In genomic region chr2:181238861-181239260, GRCm38 (mm10) we compare ENCODE assay signal across 35 mouse cellular contexts. TPM values are rescaled to one million over a fixed set of nuclear protein-coding genes. Genes with fewer than 3 reads are reported as not detected.
DNase-seq lines count a peak whose midpoint lies in the region; ATAC-seq and TF ChIP-seq lines count a peak whose summit lies in the region.
"Had no signal": no experiment of that assay in that cellular context is flagged by ENCODE, and none has a peak within 500 bp of the region (broad histone marks: within the 10 kb centered on the region; RNA-seq: fewer than 3 reads in every experiment).

No protein-coding gene starts in this region.

- DNase-seq in liver, postnatal 0 days: no peak
- DNase-seq in liver (no peak), CH12.LX (ENCODE audit: extremely low read depth) (peak; percentile 27)
- DNase-seq in splenic B cell, adult 2 months (ENCODE audit: low read depth, low spot score): peak; percentile 65
- DNase-seq: adrenal gland, adult 2 months; adrenal gland, postnatal 36 days; cerebellum, adult 2 months; forebrain, postnatal 0 days; gastrocnemius, postnatal 14 days; lung, adult 18-20 months; lung, postnatal 10 days; midbrain, embryonic 14.5 days; thymus, postnatal 4 days had no signal

- H3K4me3 ChIP-seq in intestine, postnatal 0 days (ENCODE audit: low read depth, low read length): 0 out of 2 replicates have a peak overlapping the region, but pooled peaks have one; percentile 14
- no peak overlapping the region for H3K4me3 ChIP-seq in intestine, embryonic 15.5 days (replicated peaks)
- 0 out of 2 replicates have a peak overlapping the region, but pooled peaks have one; percentile 79 for H3K4me3 ChIP-seq in liver, postnatal 0 days (ENCODE audit: low read depth, low read length)
- peak overlapping the region in 2 of 3 experiments; percentile 20 to 42 for H3K4me3 ChIP-seq in CH12.LX (replicated peaks in 1 of 3; ENCODE audit: low read depth in 2 of 3, low read length in 2 of 3, poor library complexity in 1 of 3)
- H3K4me3 ChIP-seq: embryonic facial prominence, embryonic 15.5 days; forebrain, embryonic 12.5 days; heart, embryonic 12.5 days; hindbrain, embryonic 10.5 days had no signal

- H3K9me3 ChIP-seq in intestine, postnatal 0 days (ENCODE audit: control insufficient read depth): no peaks in the 10 kb centered on the region
- no peaks in the 10 kb centered on the region for H3K9me3 ChIP-seq in intestine, embryonic 15.5 days
- no peaks in the 10 kb centered on the region for H3K9me3 ChIP-seq in liver, postnatal 0 days (ENCODE audit: low read length)
- no peaks in the 10 kb centered on the region for H3K9me3 ChIP-seq in CH12.LX (replicated peaks; ENCODE audit: low read length)
- H3K9me3 ChIP-seq: embryonic facial prominence, embryonic 15.5 days; forebrain, embryonic 12.5 days; heart, embryonic 12.5 days; hindbrain, embryonic 10.5 days had no signal

- no peak for ATAC-seq in intestine, postnatal 0 days
- no peak for ATAC-seq in intestine, embryonic 15.5 days
- no peak for ATAC-seq in liver, postnatal 0 days
- ATAC-seq in frontal cortex, adult (ENCODE audit: low TSS enrichment): no peak
- ATAC-seq: activated CD4-positive, CD25-positive, alpha-beta regulatory T cell, adult 4 months; forebrain, postnatal 0 days; hindbrain, embryonic 16.5 days; intestine, embryonic 16.5 days had no signal

- dilution Hi-C loops in CH12.LX (cut with MboI; ENCODE audit: extremely low pct_ligation_motif_present, extremely low pct_unique_long_range_greater_than_20kb, low sequenced_read_pairs): no loop called here

- TF ChIP-seq RAD21 in CH12.LX (IDR thresholded peaks at IDR 0.05; ENCODE audit: low read depth, low read length): no peak

- no peaks in the 10 kb centered on the region for H3K27me3 ChIP-seq in intestine, postnatal 0 days (replicated peaks; ENCODE audit: control insufficient read depth, insufficient read depth, low read length)
- H3K27me3 ChIP-seq in intestine, embryonic 15.5 days (replicated peaks): no peaks in the 10 kb centered on the region
- H3K27me3 ChIP-seq in liver, postnatal 0 days (ENCODE audit: insufficient read depth, low read length): no peaks in the 10 kb centered on the region
- no peaks in the 10 kb centered on the region for H3K27me3 ChIP-seq in CH12.LX (replicated peaks)
- no peaks in the 10 kb centered on the region for H3K27me3 ChIP-seq in splenic B cell, adult 2 months (ENCODE audit: control insufficient read depth, insufficient read depth, low read length, poor library complexity, severe bottlenecking)
- H3K27me3 ChIP-seq: embryonic facial prominence, embryonic 15.5 days; heart, embryonic 12.5 days had no signal

- no peak for TF ChIP-seq POLR2A in CH12.LX (IDR thresholded peaks at IDR 0.05; ENCODE audit: low read depth, low read length)

- 0 out of 2 replicates have a peak overlapping the region, but pooled peaks have one; percentile 23 for H3K9ac ChIP-seq in intestine, postnatal 0 days (ENCODE audit: low read depth, low read length)
- H3K9ac ChIP-seq in intestine, embryonic 15.5 days: no peak overlapping the region
- H3K9ac ChIP-seq in liver, postnatal 0 days (replicated peaks): peak overlapping the region; percentile 9; the same call in 1 of the 2 replicates
- peak overlapping the region; percentile 43 for H3K9ac ChIP-seq in CH12.LX (ENCODE audit: insufficient read depth, low read depth)
- H3K9ac ChIP-seq: embryonic facial prominence, embryonic 15.5 days; forebrain, embryonic 12.5 days; forebrain, postnatal 0 days; heart, embryonic 12.5 days had no signal

- WGBS in intestine, postnatal 0 days: 64% methylated on average over 2 of the region's 2 CpGs
- WGBS in intestine, embryonic 15.5 days: 70% methylated on average over 2 of the region's 2 CpGs
- WGBS in liver, postnatal 0 days (ENCODE audit: insufficient replicate concordance): 68% methylated on average over 2 of the region's 2 CpGs

- TF ChIP-seq EP300 in liver, postnatal 0 days (IDR thresholded peaks at IDR 0.05; ENCODE audit: low read depth): no peak
- TF ChIP-seq EP300 in CH12.LX (IDR thresholded peaks at IDR 0.05; ENCODE audit: low read length): no peak; the same call in 1 of the 2 replicates

- H3K4me1 ChIP-seq in intestine, postnatal 0 days (replicated peaks; ENCODE audit: control insufficient read depth, insufficient read depth, low read length): peaks cover 5% of the 10 kb centered on the region; the same call in 1 of the 2 replicates
- peaks cover 21% of the 10 kb centered on the region for H3K4me1 ChIP-seq in intestine, embryonic 15.5 days (replicated peaks)
- peaks cover 28% of the 10 kb centered on the region for H3K4me1 ChIP-seq in liver, postnatal 0 days (ENCODE audit: insufficient read depth)
- peaks cover 35 to 59% of the 10 kb centered on the region in 2 experiments for H3K4me1 ChIP-seq in CH12.LX (ENCODE audit: control insufficient read depth in 1 of 2, insufficient read depth in 2 of 2)

- H3K36me3 ChIP-seq in intestine, postnatal 0 days (ENCODE audit: control insufficient read depth, insufficient read depth): peaks cover 54% of the 10 kb centered on the region
- no peaks in the 10 kb centered on the region; the same call in 1 of the 2 replicates for H3K36me3 ChIP-seq in intestine, embryonic 15.5 days
- H3K36me3 ChIP-seq in liver, postnatal 0 days (replicated peaks; ENCODE audit: insufficient read depth, low read length): peaks cover 65% of the 10 kb centered on the region
- H3K36me3 ChIP-seq in CH12.LX (replicated peaks in 1 of 2; ENCODE audit: control insufficient read depth in 1 of 2, insufficient read depth in 1 of 2, low read length in 1 of 2): peaks cover 57 to 68% of the 10 kb centered on the region in 2 experiments
- peaks cover 25% of the 10 kb centered on the region for H3K36me3 ChIP-seq in splenic B cell, adult 2 months (ENCODE audit: control insufficient read depth, insufficient read depth, low read length, poor library complexity, severe bottlenecking)
- H3K36me3 ChIP-seq: forebrain, embryonic 12.5 days; hindbrain, embryonic 10.5 days had no signal

- peak overlapping the region; percentile 75 for H3K4me2 ChIP-seq in intestine, postnatal 0 days (replicated peaks; ENCODE audit: low read depth)
- H3K4me2 ChIP-seq in intestine, embryonic 15.5 days (replicated peaks): no peak overlapping the region
- H3K4me2 ChIP-seq in liver, postnatal 0 days (ENCODE audit: low read depth, low read length): peak overlapping the region; percentile 88
- H3K4me2 ChIP-seq in CH12.LX (ENCODE audit: insufficient read depth, low read depth, poor library complexity, severe bottlenecking): peak overlapping the region; percentile 92
- H3K4me2 ChIP-seq: embryonic facial prominence, embryonic 15.5 days; forebrain, embryonic 12.5 days; heart, embryonic 12.5 days had no signal

- peaks cover 8% of the 10 kb centered on the region for H3K79me2 ChIP-seq in CH12.LX (replicated peaks; ENCODE audit: control insufficient read depth, extremely low read depth, insufficient read depth, poor library complexity, severe bottlenecking)

- no peak for TF ChIP-seq CTCF in intestine, postnatal 0 days (IDR thresholded peaks at IDR 0.05; ENCODE audit: low read depth)
- TF ChIP-seq CTCF in liver, postnatal 0 days (IDR thresholded peaks at IDR 0.05; ENCODE audit: low read depth): no peak
- no peak for TF ChIP-seq CTCF in CH12.LX (conservative IDR thresholded peaks at IDR 0.05 in 1 of 2, IDR thresholded peaks at IDR 0.05 in 1 of 2; ENCODE audit: low read depth in 2 of 2, low read length in 2 of 2)

- in situ Hi-C loops in CH12.LX (cut with MboI; ENCODE audit: low pct_ligation_motif_present, low pct_unique_long_range_greater_than_20kb, low sequenced_read_pairs): no loop called here

- H3K27ac ChIP-seq in intestine, postnatal 0 days (ENCODE audit: low read depth, low read length): no peak overlapping the region
- no peak overlapping the region for H3K27ac ChIP-seq in intestine, embryonic 15.5 days
- no peak overlapping the region for H3K27ac ChIP-seq in liver, postnatal 0 days (ENCODE audit: low read depth)
- peak overlapping the region; percentile 26; the same call in 1 of the 2 replicates for H3K27ac ChIP-seq in CH12.LX (ENCODE audit: insufficient read depth, low read depth)
- H3K27ac ChIP-seq: embryonic facial prominence, embryonic 15.5 days; forebrain, embryonic 12.5 days; hindbrain, embryonic 10.5 days had no signal

RNA-seq across cellular contexts. Expression of gene Helz2, which starts 3.0 kb away (rescaled TPM):
- polyA plus RNA-seq in intestine, postnatal 0 days (2015; fragmentation: Nextera tagmentation; extraction: Ambion mirVana): 5.7 and 6.9 TPM in 2 replicates
- 2.2 and 2.8 TPM in 2 replicates for polyA plus RNA-seq in intestine, embryonic 15.5 days (2015; fragmentation: Nextera tagmentation; extraction: Ambion mirVana)
- 3.9 and 4.2 TPM in 2 replicates for polyA plus RNA-seq in liver, postnatal 0 days (2015; fragmentation: Nextera tagmentation; extraction: Ambion mirVana)
- total RNA-seq in CH12.LX (2012; rRNA removed) (14.8 and 18.3 TPM in 2 replicates), CH12.LX (2014; rRNA removed) (4.8 and 5.6 TPM in 2 replicates)
- polyA plus RNA-seq in CH12.LX (2012; ENCODE audit: insufficient read length, low read depth): 16.0 and 18.0 TPM in 2 replicates

RNA-seq across cellular contexts. Expression of gene Fndc11, which starts 19.0 kb away (rescaled TPM):
- polyA plus RNA-seq in intestine, postnatal 0 days (2015; fragmentation: Nextera tagmentation; extraction: Ambion mirVana): 0.13 TPM in 1 of 2 replicates, not detected in the other
- polyA plus RNA-seq in intestine, embryonic 15.5 days (2015; fragmentation: Nextera tagmentation; extraction: Ambion mirVana): not detected in 2 replicates
- 0.09 TPM in 1 of 2 replicates, not detected in the other for polyA plus RNA-seq in liver, postnatal 0 days (2015; fragmentation: Nextera tagmentation; extraction: Ambion mirVana)
- total RNA-seq in CH12.LX (2012; rRNA removed) (0.25 and 0.59 TPM in 2 replicates), CH12.LX (2014; rRNA removed) (not detected in 2 replicates)
- not detected in 2 replicates for polyA plus RNA-seq in CH12.LX (2012; ENCODE audit: insufficient read length, low read depth)
- total RNA-seq: adrenal gland, postnatal 36 days; ES-E14; forebrain, postnatal 0 days; gastrocnemius, postnatal 14 days; heart, adult 18-20 months; layer of hippocampus, adult 8-10 months; layer of hippocampus, postnatal 25 days; left cerebral cortex, postnatal 4 days; liver, adult 2 months; monocyte, adult 5-6 weeks had no signal
- polyA plus RNA-seq: cerebellum, adult 2 months; cortical plate, adult 2 months; heart, embryonic 12.5 days; neural tube, embryonic 14.5 days had no signal

RNA-seq across cellular contexts. Expression of gene Srms, which starts 25.9 kb away (rescaled TPM):
- 0.17 and 0.20 TPM in 2 replicates for polyA plus RNA-seq in intestine, postnatal 0 days (2015; fragmentation: Nextera tagmentation; extraction: Ambion mirVana)
- 0.05 TPM in 1 of 2 replicates, not detected in the other for polyA plus RNA-seq in intestine, embryonic 15.5 days (2015; fragmentation: Nextera tagmentation; extraction: Ambion mirVana)
- polyA plus RNA-seq in liver, postnatal 0 days (2015; fragmentation: Nextera tagmentation; extraction: Ambion mirVana): 0.35 and 0.44 TPM in 2 replicates
- total RNA-seq in CH12.LX (2012; rRNA removed) (0.08 and 0.17 TPM in 2 replicates), CH12.LX (2014; rRNA removed) (0.13 and 0.14 TPM in 2 replicates)
- polyA plus RNA-seq in CH12.LX (2012; ENCODE audit: insufficient read length, low read depth): 0.41 TPM in 1 of 2 replicates, not detected in the other
- polyA plus RNA-seq: forebrain, embryonic 12.5 days; hindbrain, embryonic 10.5 days; stomach, embryonic 14.5 days had no signal

RNA-seq across cellular contexts. Expression of gene Ptk6, which starts 36.3 kb away (rescaled TPM):
- polyA plus RNA-seq in intestine, postnatal 0 days (2015; fragmentation: Nextera tagmentation; extraction: Ambion mirVana): 1.9 and 2.4 TPM in 2 replicates
- 0.14 and 0.21 TPM in 2 replicates for polyA plus RNA-seq in intestine, embryonic 15.5 days (2015; fragmentation: Nextera tagmentation; extraction: Ambion mirVana)
- polyA plus RNA-seq in liver, postnatal 0 days (2015; fragmentation: Nextera tagmentation; extraction: Ambion mirVana): 0.20 and 0.27 TPM in 2 replicates
- total RNA-seq in CH12.LX (2012; rRNA removed): 0.04 and 0.17 TPM in 2 replicates
- total RNA-seq in CH12.LX (2014; rRNA removed): 0.05 TPM in 1 of 2 replicates, not detected in the other
- polyA plus RNA-seq in CH12.LX (2012; ENCODE audit: insufficient read length, low read depth): 0.07 and 0.09 TPM in 2 replicates
- total RNA-seq: adrenal gland, postnatal 36 days; forebrain, postnatal 0 days; gastrocnemius, postnatal 14 days; heart, postnatal 10 days; layer of hippocampus, adult 8-10 months; layer of hippocampus, postnatal 25 days; left cerebral cortex, postnatal 4 days had no signal
- polyA plus RNA-seq: activated CD4-positive, CD25-positive, alpha-beta regulatory T cell, adult 4 months; forebrain, embryonic 12.5 days; forebrain, postnatal 0 days; heart, embryonic 12.5 days; hindbrain, embryonic 10.5 days; hindbrain, embryonic 16.5 days; kidney, embryonic 14.5 days; midbrain, embryonic 14.5 days; neural tube, embryonic 14.5 days; stomach, embryonic 14.5 days had no signal

RNA-seq across cellular contexts. Expression of gene Gmeb2, which starts 49.0 kb away (rescaled TPM):
- 5.4 and 5.8 TPM in 2 replicates for polyA plus RNA-seq in intestine, postnatal 0 days (2015; fragmentation: Nextera tagmentation; extraction: Ambion mirVana)
- 11.3 and 13.2 TPM in 2 replicates for polyA plus RNA-seq in intestine, embryonic 15.5 days (2015; fragmentation: Nextera tagmentation; extraction: Ambion mirVana)
- 4.3 and 4.9 TPM in 2 replicates for polyA plus RNA-seq in liver, postnatal 0 days (2015; fragmentation: Nextera tagmentation; extraction: Ambion mirVana)
- total RNA-seq in CH12.LX (2012; rRNA removed) (14.2 and 17.3 TPM in 2 replicates), CH12.LX (2014; rRNA removed) (11.1 and 11.6 TPM in 2 replicates)
- polyA plus RNA-seq in CH12.LX (2012; ENCODE audit: insufficient read length, low read depth): 20.4 and 20.7 TPM in 2 replicates

Comparison
In these comparisons a context has a peak if more than half of its experiments do, and no peak if none do; other contexts are left out.
1. DNase-seq: peak in CH12.LX (single experiment) and splenic B cell, adult 2 months (single experiment); none in liver, postnatal 0 days (single experiment) and liver (single experiment).